Mouse (Mus musculus) intestine, embryonic 16.5 days (tissue): ENCODE data around the gene Tmprss15. TPM values are rescaled to one million over a fixed set of nuclear protein-coding genes. Genes with fewer than 3 reads are reported as not detected.

Experiments
- ATAC-seq: fragments of 200-750 bp; cut with Nextera tagmentation; 2 replicates; pipeline ENCODE4 v1.8.0; 2017; ENCODE audit warnings: moderate TSS enrichment, moderate library complexity
- H3K27ac ChIP-seq: fragments of 300-500 bp; sonication (generic); 2 replicates; pipeline ENCODE4 v1.5.1; 2014; ENCODE audit warnings: mild to moderate bottlenecking, low read length
- H3K27me3 ChIP-seq: fragments of 300-500 bp; sonication (generic); replicated peaks from 2 replicates; pipeline ENCODE4 v1.6.1; 2014; ENCODE audit warnings: low read length, control low read depth, mixed read lengths; ENCODE audit not compliant: control insufficient read depth, insufficient read depth
- H3K36me3 ChIP-seq: fragments of 300-500 bp; sonication (generic); 2 replicates; pipeline ENCODE4 v1.6.1; 2014; ENCODE audit warnings: low read length, control low read depth; ENCODE audit not compliant: control insufficient read depth, insufficient read depth
- H3K4me1 ChIP-seq: fragments of 300-500 bp; sonication (generic); 2 replicates; pipeline ENCODE4 v1.6.1; 2014; ENCODE audit warnings: low read length, control low read depth, mixed read lengths; ENCODE audit not compliant: control insufficient read depth, insufficient read depth
- H3K4me2 ChIP-seq: fragments of 300-500 bp; sonication (generic); 2 replicates; pipeline ENCODE4 v1.6.1; 2014; ENCODE audit warnings: low read depth, low read length, control low read depth
- H3K4me3 ChIP-seq: fragments of 300-500 bp; sonication (generic); 2 replicates; pipeline ENCODE4 v1.5.1; 2014; ENCODE audit warnings: mild to moderate bottlenecking, low read length
- H3K9ac ChIP-seq: fragments of 300-500 bp; sonication (generic); 2 replicates; pipeline ENCODE4 v1.6.1; 2014; ENCODE audit warnings: low read depth, low read length
- H3K9me3 ChIP-seq: fragments of 300-500 bp; sonication (generic); 2 replicates; pipeline ENCODE4 v1.6.1; 2016; ENCODE audit warnings: low read length, control low read depth; ENCODE audit not compliant: control insufficient read depth
- WGBS: fragments of 180-500 bp; shearing (Covaris S2); extraction: QIAGEN DNeasy Blood & Tissue Kit; methylation state at CpG from one replicate; pipeline ENCODE4 v1.1.7; 2014; 5-methylcytosine and 5-hydroxymethylcytosine counted together
- polyA plus RNA-seq: library from polyadenylated mRNA; unstranded; fragments of >200 nt; fragmentation: Nextera tagmentation; extraction: Ambion mirVana; gene quantifications from 2 replicates; pipeline ENCODE4 v1.2.1, GENCODE M21; 2015

The Tmprss15 gene
- not detected in 2 replicates for polyA plus RNA-seq

DNA sequence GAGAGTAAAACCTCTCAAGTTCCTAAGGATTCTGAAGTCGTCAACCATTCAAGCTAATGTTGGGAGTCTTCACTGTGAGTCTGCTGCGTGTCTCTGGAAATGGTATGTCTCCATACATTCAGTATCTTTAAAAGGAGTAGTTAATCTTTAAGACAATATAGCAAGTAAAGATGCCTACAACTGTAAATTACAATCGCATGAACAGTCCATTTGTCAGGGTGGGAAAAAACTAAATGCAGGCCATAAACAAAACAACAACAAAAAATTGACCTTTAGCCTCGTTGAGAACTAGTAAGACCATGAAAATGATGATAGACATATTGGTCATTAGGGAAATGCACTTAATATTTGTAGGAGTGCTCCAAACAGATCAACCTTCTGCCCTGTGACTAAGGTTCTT, at the start of gene Tmprss15:
Gene Tmprss15 (minus strand): TSS at position 101 of the 400 bp plus-strand sequence.
- no peak within 1 kb of the TSS for H3K4me3 ChIP-seq
- no peaks in the 10 kb centered on the region for H3K9me3 ChIP-seq
- ATAC-seq: no peak
- no peaks in the 10 kb centered on the region for H3K4me1 ChIP-seq
- H3K9ac ChIP-seq: no peak within 1 kb of the TSS
- H3K36me3 ChIP-seq: no peaks in the 10 kb centered on the region
- no peak within 1 kb of the TSS for H3K27ac ChIP-seq
- H3K4me2 ChIP-seq: no peak within 1 kb of the TSS
- 86% methylated on average over 4 of the region's 4 CpGs for WGBS
- H3K27me3 ChIP-seq: no peaks in the 10 kb centered on the region

DNA sequence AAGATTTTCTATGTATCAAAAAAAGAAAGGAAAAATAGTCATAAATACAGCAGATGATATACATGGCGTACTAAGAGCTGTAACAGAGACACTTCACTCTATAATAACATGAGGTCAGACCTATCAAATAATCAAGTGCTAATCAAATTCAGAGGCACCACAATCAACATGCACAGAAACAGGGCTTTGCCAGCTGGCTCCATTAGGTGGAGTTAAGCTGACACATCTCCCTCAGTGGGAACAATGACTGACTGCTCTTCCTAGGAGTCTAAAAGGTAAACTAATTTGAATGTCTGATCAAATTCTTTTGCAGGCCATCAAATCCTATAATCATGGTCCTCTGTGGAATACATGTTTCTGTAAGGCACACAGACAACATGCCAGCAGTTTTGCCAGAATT, 24.0 kb upstream of the Tmprss15 start:
- H3K9ac ChIP-seq: no peak overlapping the region
- WGBS: 66% methylated on average over 1 of the region's 1 CpGs
- no peaks in the 10 kb centered on the region for H3K27me3 ChIP-seq
- H3K36me3 ChIP-seq: no peaks in the 10 kb centered on the region
- no peak overlapping the region for H3K4me3 ChIP-seq
- no peaks in the 10 kb centered on the region for H3K9me3 ChIP-seq
- H3K27ac ChIP-seq: no peak overlapping the region
- no peaks in the 10 kb centered on the region for H3K4me1 ChIP-seq
- ATAC-seq: no peak
- no peak overlapping the region for H3K4me2 ChIP-seq

DNA sequence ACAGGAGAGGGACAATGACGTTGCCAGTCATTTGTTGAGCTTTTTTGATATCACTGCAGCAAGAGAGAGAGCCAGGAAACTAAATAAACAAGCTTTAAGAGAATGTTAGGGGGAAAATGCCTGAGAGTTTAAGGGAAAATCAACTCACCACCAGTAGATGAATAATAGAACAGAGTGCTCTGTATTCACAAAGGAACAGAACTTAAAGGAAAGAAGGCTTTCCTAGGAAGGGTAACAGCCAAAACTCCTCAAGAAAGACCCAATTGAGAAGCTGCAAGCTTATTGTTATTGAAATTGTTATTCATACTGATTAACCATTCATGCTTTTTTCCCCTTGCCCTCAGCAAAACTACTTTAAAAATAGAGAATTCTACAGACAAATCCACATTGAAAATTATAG, 18.6 kb upstream of the Tmprss15 start:
- Histone ChIP-seq H3K9me3 (no peaks in the 10 kb centered on the region), H3K9ac (no peak overlapping the region), H3K36me3 (no peaks in the 10 kb centered on the region), H3K4me3 (no peak overlapping the region), H3K4me1 (no peaks in the 10 kb centered on the region), H3K27me3 (no peaks in the 10 kb centered on the region), H3K27ac (no peak overlapping the region), H3K4me2 (no peak overlapping the region)
- WGBS: 24% methylated on average over 1 of the region's 1 CpGs
- ATAC-seq: no peak

DNA sequence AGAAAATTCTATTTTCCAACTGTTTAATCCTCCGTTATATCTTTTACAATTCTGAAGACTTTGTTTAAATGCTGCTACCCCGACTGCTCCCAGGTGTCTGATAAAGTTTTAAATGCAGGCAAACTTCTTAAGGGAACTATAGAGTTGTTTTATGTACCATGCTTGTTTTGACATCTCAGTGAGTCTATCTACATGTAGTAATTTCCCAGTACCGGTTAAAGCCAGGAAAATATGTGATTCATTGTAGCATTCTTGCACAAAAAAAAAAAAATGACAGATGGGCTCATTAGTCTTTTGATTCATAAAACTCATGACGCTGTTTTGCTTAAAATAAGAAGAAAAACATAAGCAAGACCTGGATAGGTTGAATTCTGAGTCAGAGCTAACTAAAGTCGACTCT, 18.1 kb upstream of the Tmprss15 start:
- WGBS: 68% methylated on average over 5 of the region's 5 CpGs
- no peaks in the 10 kb centered on the region for H3K27me3 ChIP-seq
- H3K36me3 ChIP-seq: no peaks in the 10 kb centered on the region
- ATAC-seq: no peak
- no peaks in the 10 kb centered on the region for H3K4me1 ChIP-seq
- H3K27ac ChIP-seq: no peak overlapping the region
- H3K9me3 ChIP-seq: no peaks in the 10 kb centered on the region
- H3K4me3 ChIP-seq: no peak overlapping the region
- H3K4me2 ChIP-seq: no peak overlapping the region
- H3K9ac ChIP-seq: no peak overlapping the region

DNA sequence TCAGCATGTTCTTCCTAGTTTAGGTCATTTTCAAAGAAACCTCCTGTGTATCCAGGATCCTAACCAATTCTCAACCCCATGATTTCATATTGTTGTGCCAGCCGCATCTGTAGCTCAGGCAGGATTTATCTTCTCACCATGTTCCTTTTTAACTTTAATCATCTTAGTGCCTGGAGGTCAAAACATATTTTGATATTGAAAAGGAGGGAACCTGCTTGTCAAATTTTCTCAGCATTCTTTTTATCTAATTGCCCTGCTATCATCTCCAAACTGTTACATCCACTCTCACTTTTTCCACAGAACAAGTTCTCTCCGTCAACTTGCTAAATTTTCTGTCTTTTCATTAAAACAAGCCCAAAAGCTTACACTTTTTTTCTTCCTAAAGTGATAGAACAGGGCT, 9.4 kb upstream of the Tmprss15 start:
- H3K27ac ChIP-seq: no peak overlapping the region
- H3K4me1 ChIP-seq: no peaks in the 10 kb centered on the region
- H3K9ac ChIP-seq: no peak overlapping the region
- H3K4me2 ChIP-seq: no peak overlapping the region
- no peaks in the 10 kb centered on the region for H3K9me3 ChIP-seq
- no peaks in the 10 kb centered on the region for H3K27me3 ChIP-seq
- no peak overlapping the region for H3K4me3 ChIP-seq
- WGBS: 89% methylated on average over 2 of the region's 2 CpGs
- ATAC-seq: no peak
- no peaks in the 10 kb centered on the region for H3K36me3 ChIP-seq

DNA sequence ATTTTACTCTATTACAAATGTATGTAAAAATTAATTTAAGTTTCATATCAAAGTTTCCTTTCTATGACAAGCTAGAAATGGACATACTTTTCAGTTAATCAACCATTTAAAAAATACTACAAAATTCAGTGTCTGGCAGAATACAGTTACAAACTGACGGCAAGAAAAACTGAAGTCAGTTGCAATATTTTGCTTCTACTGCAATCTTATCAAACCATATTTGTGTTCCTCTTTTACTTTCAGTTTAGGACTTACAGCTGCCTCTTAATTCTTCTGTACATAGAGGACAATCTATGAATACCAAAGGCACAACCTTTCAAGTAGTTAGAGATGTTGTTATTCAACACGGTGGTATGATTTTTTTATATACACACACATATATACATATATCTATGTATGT, 7.4 kb upstream of the Tmprss15 start:
- no peak overlapping the region for H3K9ac ChIP-seq
- H3K27ac ChIP-seq: no peak overlapping the region
- no peaks in the 10 kb centered on the region for H3K4me1 ChIP-seq
- H3K4me3 ChIP-seq: no peak overlapping the region
- H3K27me3 ChIP-seq: no peaks in the 10 kb centered on the region
- H3K4me2 ChIP-seq: no peak overlapping the region
- no peaks in the 10 kb centered on the region for H3K36me3 ChIP-seq
- ATAC-seq: no peak
- no peaks in the 10 kb centered on the region for H3K9me3 ChIP-seq
- 86% methylated on average over 2 of the region's 2 CpGs for WGBS

DNA sequence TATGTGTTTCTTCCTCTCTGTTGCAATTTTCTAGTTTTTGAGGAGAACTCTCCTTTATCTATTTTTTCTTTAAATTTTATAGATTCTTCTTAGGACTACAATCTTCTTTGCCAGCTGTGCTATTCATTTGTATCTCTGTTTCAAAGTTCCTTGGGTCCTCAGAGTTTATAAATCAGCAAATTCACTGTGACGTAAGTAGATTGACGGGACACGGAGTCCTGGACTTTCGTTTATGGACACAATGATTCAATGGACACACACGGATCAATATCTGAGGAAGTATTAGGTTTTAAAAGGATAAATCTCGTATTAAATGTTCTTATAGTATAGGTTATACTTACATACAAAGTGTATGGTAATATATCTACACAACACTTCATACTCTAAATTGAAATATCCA, 4.3 kb downstream of the Tmprss15 start:
- WGBS: 77% methylated on average over 6 of the region's 6 CpGs
- H3K9me3 ChIP-seq: no peaks in the 10 kb centered on the region
- no peak for ATAC-seq
- no peak overlapping the region for H3K4me3 ChIP-seq
- no peak overlapping the region for H3K4me2 ChIP-seq
- H3K9ac ChIP-seq: no peak overlapping the region
- no peaks in the 10 kb centered on the region for H3K4me1 ChIP-seq
- no peaks in the 10 kb centered on the region for H3K27me3 ChIP-seq
- no peak overlapping the region for H3K27ac ChIP-seq
- H3K36me3 ChIP-seq: no peaks in the 10 kb centered on the region

DNA sequence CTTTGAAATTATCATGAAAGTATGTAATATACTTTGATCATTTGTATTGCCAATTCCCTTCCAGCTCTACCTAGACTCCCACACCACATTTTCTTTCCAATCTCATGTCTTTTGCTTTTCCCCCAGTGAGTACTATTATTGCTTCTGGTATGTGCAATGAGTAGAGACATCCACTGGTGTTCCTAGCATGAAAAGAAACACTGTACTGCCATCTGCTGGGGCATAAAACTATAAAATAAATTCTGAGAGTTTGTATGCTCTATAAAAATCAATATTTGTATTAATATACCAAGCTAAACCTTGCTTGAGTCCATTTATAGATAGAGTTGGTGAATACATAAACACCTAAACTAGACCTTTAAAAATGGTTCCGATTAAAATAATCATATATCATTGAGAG, 27.0 kb downstream of the Tmprss15 start:
- WGBS: 89% methylated on average over 1 of the region's 1 CpGs

DNA sequence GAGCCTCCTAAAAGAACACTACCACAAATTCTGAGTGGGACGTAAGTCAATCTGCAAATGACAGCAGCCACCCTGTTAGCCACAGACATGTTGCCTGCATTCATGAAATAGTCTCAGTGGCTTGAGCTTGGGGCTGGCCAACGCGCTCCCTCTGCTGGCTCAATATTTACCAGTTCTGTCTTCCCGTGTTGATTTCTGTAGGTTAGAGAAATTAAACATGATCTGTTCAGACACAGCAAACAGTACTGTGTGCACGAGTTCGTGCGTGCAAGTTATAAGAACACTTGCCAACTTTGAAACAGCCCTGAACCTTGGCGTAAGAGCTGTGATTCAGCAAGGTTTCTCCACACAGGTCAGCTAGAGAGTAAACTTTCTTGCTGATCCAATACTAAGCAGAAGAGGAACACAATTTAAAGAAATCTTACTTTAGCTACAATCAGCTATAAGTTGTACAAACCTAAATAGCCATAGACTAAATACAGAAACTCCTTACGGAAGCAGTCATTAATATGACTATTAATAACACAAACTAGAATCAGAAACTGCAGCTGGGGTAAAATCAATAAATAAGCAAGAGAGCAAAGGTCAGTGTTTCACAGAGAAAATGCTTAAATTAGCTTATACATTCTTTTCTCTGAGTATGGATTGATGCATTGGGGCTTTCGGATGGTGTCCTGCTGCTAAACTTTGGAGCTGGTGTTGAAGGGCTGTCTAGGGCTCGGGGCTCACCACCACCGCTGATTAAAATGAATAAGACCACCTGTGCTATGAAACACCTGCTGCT, 31.9 kb downstream of the Tmprss15 start:
- H3K36me3 ChIP-seq: no peaks in the 10 kb centered on the region
- H3K4me3 ChIP-seq: 0 out of 2 replicates have a peak overlapping the region, but pooled peaks have one; percentile 18
- ATAC-seq: peak; percentile 95
- no peaks in the 10 kb centered on the region for H3K4me1 ChIP-seq
- WGBS: 35% methylated on average over 12 of the region's 12 CpGs
- no peak overlapping the region for H3K9ac ChIP-seq
- no peaks in the 10 kb centered on the region for H3K9me3 ChIP-seq
- H3K27ac ChIP-seq: no peak overlapping the region
- no peaks in the 10 kb centered on the region for H3K27me3 ChIP-seq
- H3K4me2 ChIP-seq: peak overlapping the region; percentile 32; the same call in 1 of the 2 replicates

More for the DNA sequence above, 27.0 kb downstream of the Tmprss15 start:
- no peaks in the 10 kb centered on the region for H3K36me3 ChIP-seq
- no peaks in the 10 kb centered on the region for H3K9me3 ChIP-seq
- H3K4me3 ChIP-seq: no peak overlapping the region
- no peaks in the 10 kb centered on the region for H3K4me1 ChIP-seq
- ATAC-seq: no peak
- no peak overlapping the region for H3K27ac ChIP-seq
- no peaks in the 10 kb centered on the region for H3K27me3 ChIP-seq
- H3K9ac ChIP-seq: no peak overlapping the region
- no peak overlapping the region for H3K4me2 ChIP-seq

DNA sequence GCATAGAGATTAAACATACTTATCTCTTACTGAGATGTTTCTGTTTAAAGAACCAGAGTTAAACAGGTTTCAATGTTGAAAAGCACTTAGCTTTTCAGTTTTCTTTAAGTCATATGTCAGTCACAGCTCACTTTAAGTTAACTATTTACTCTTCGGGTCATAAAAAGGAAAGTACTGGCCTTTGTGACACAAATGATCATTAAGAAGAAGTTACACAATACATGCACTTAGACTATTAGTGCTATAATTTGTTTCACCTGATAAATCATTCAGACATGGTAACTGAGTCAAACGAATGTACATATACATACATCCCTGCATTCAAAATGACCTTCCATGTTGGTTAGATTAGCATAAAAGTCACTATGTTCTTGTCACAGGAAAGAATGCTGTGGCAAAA, 58.3 kb downstream of the Tmprss15 start:
- no peaks in the 10 kb centered on the region for H3K27me3 ChIP-seq
- no peak overlapping the region for H3K4me2 ChIP-seq
- no peaks in the 10 kb centered on the region for H3K36me3 ChIP-seq
- H3K4me3 ChIP-seq: no peak overlapping the region
- H3K27ac ChIP-seq: no peak overlapping the region
- H3K9me3 ChIP-seq: no peaks in the 10 kb centered on the region
- no peaks in the 10 kb centered on the region for H3K4me1 ChIP-seq
- H3K9ac ChIP-seq: no peak overlapping the region
- ATAC-seq: peak; percentile 89
- WGBS: 45% methylated on average over 2 of the region's 2 CpGs
